Mouse (Mus musculus): ENCODE results near the gene Sdhb. TPM values are rescaled to one million over a fixed set of nuclear protein-coding genes. Genes with fewer than 3 reads are reported as not detected.

Gene Sdhb
- total and polyA plus RNA-seq, 2 experiments from 2014 or later = 194 to 529 TPM

DNA sequence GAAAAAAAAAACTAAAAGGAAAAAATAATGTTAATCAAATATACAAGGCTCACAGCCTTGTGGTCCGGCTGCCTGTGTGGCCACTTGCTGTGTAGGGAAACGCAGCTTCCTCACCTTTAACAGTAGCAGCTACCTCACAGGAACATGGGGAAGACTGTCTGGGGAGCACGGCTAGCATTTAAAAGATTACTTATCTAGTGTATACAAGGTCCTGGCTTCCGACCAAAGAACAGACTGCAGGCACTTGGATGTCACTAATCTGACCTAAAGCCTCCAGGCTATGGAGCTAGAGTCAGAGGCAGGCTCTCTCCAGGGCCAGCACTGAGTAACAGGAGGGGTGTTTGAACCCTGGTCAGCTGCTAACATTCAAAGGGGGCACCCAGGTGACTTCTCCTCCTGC, 15.0 kb upstream of the Sdhb start:
- H3K4me3 ChIP-seq (ENCODE audit: low read depth, low read length) = no peak overlapping the region
- DNase-seq (ENCODE audit: low spot score) (no peak), ATAC-seq (ENCODE audit: low FRiP score) (no peak)
- H3K36me3 ChIP-seq (ENCODE audit: insufficient read depth, low read length) = no peaks in the 10 kb centered on the region
- H3K4me1 ChIP-seq (ENCODE audit: insufficient read depth, low read length) = no peaks in the 10 kb centered on the region
- H3K9ac ChIP-seq (replicated peaks; ENCODE audit: low read length, poor library complexity, severe bottlenecking) = no peak overlapping the region
- no peaks in the 10 kb centered on the region for H3K9me3 ChIP-seq (ENCODE audit: low read length)
- H3K27ac ChIP-seq (ENCODE audit: low read depth, low read length) = no peak overlapping the region
- H3K27me3 ChIP-seq (ENCODE audit: insufficient read depth, low read length) = no peaks in the 10 kb centered on the region
- WGBS = 69% methylated on average over 4 of the region's 4 CpGs
- H3K4me2 ChIP-seq (ENCODE audit: low read depth, low read length, poor library complexity, severe bottlenecking) = no peak overlapping the region
- TF ChIP-seq CTCF (IDR thresholded peaks at IDR 0.05) = no peak

DNA sequence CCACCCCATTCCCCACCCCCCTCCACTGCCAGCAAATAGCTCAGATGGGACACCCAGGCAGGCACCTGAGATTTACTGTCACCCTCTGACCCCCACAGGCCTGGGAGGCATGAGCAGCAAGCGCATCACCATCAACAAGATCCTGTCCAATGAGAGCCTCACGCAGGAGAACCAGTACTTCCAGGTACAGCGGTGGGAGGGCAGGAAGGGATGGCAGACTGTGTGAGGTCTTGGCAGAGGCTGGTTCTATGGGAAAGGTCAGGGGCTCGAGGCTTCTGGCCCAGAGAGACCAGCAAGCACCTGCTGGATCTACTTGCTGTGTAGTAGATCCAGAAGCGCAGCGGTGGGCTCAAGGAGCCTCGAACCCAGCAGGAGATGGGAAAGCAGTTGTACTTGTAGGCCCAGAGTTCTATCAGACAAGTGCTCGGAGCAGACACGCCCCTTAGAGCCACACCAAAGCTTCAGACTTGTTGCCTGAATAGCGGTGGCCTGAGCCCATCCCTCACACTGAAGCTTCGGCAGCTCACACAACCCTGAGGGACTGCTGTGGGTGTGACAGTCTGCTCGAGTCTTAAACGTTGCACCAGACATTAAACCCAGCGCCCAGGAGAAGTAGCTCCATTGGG, 14.3 kb upstream of the Sdhb start:
- Histone ChIP-seq H3K4me2 (ENCODE audit: low read depth, low read length, poor library complexity, severe bottlenecking) (no peak overlapping the region), H3K9me3 (ENCODE audit: low read length) (no peaks in the 10 kb centered on the region), H3K36me3 (ENCODE audit: insufficient read depth, low read length) (no peaks in the 10 kb centered on the region), H3K27ac (ENCODE audit: low read depth, low read length) (no peak overlapping the region), H3K4me3 (ENCODE audit: low read depth, low read length) (no peak overlapping the region), H3K27me3 (ENCODE audit: insufficient read depth, low read length) (no peaks in the 10 kb centered on the region), H3K9ac (replicated peaks; ENCODE audit: low read length, poor library complexity, severe bottlenecking) (no peak overlapping the region), H3K4me1 (ENCODE audit: insufficient read depth, low read length) (no peaks in the 10 kb centered on the region)
- no peak for TF ChIP-seq CTCF (IDR thresholded peaks at IDR 0.05)
- DNase-seq (ENCODE audit: low spot score) (no peak), ATAC-seq (ENCODE audit: low FRiP score) (no peak)
- WGBS = 81% methylated on average over 14 of the region's 14 CpGs

DNA sequence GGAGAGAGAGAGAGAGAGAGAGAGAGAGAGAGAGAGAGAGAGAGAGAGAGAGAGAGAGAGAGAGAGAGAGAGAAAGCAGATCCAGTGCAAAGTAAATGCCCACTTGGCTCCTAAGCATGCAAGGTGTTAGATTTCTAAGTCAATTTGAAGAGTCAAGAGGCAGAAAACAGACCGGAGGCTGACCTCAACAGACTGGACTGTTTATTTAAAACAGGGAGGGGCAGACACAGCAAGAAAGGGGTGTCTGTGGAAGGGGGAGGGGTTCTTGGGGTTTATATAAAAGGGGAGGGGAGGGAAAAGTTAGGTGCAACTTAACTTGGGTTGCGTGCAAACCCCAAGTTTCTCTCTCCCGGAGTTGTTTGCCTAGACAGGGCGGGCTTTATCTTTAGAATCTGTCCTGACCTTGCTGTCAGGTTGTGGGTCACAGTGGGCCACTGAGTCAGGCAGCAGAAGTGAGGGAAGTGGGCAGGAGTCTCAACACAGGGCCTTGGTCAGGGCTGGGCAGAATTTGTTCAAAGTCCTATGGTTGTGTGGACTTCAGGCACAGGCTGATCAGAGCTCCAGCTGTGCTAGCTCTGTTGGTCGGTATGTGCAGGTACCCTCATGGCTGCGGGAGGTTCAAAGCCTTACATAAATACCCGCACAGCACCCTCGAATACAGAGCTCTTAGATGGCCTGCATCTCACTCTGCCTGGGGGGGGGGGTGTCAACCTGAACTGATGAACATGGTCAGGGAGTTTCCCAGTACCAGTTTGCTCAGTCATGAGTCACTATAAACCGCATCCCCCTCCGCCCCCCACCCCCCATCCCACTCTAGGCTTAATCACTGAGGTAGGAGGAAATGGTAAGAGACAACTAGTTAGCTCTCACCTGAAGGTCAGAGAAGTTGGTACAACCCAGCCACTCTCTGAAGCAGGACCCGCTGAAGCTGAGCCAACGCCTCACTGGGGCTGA, 13.2 kb upstream of the Sdhb start:
- H3K9me3 ChIP-seq (ENCODE audit: low read length) = no peaks in the 10 kb centered on the region
- H3K27ac ChIP-seq (ENCODE audit: low read depth, low read length) = no peak overlapping the region
- no peak overlapping the region for H3K9ac ChIP-seq (replicated peaks; ENCODE audit: low read length, poor library complexity, severe bottlenecking)
- H3K36me3 ChIP-seq (ENCODE audit: insufficient read depth, low read length) = no peaks in the 10 kb centered on the region
- TF ChIP-seq CTCF (IDR thresholded peaks at IDR 0.05) = no peak
- WGBS = 83% methylated on average over 12 of the region's 12 CpGs
- no peak overlapping the region for H3K4me3 ChIP-seq (ENCODE audit: low read depth, low read length)
- DNase-seq (ENCODE audit: low spot score) = no peak
- no peaks in the 10 kb centered on the region for H3K27me3 ChIP-seq (ENCODE audit: insufficient read depth, low read length)
- H3K4me2 ChIP-seq (ENCODE audit: low read depth, low read length, poor library complexity, severe bottlenecking) = no peak overlapping the region
- no peaks in the 10 kb centered on the region for H3K4me1 ChIP-seq (ENCODE audit: insufficient read depth, low read length)
- no peak for ATAC-seq (ENCODE audit: low FRiP score)

DNA sequence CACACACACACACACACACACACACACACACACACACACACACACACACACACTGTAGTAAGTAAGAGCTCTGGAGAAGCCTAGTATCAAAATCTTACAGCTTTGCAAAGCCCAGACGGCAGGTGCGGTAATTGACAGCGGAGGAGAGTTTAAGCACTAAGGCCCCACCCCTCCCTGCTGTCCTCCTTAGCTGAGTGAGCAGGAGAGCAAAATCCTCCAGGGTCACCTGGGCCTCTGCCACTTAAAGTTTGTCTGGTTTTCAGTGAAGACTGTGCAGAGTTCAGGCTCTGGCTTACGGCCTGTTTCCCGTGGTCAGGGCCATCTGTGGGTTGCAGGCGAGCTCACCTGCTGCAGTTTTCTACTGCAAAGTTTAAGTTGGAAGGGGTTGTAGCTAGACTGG, 12.5 kb upstream of the Sdhb start:
- no peak for TF ChIP-seq CTCF (IDR thresholded peaks at IDR 0.05)
- Histone ChIP-seq H3K9me3 (ENCODE audit: low read length) (no peaks in the 10 kb centered on the region), H3K4me1 (ENCODE audit: insufficient read depth, low read length) (no peaks in the 10 kb centered on the region), H3K27me3 (ENCODE audit: insufficient read depth, low read length) (no peaks in the 10 kb centered on the region), H3K27ac (ENCODE audit: low read depth, low read length) (no peak overlapping the region), H3K9ac (replicated peaks; ENCODE audit: low read length, poor library complexity, severe bottlenecking) (no peak overlapping the region), H3K36me3 (ENCODE audit: insufficient read depth, low read length) (no peaks in the 10 kb centered on the region), H3K4me3 (ENCODE audit: low read depth, low read length) (no peak overlapping the region), H3K4me2 (ENCODE audit: low read depth, low read length, poor library complexity, severe bottlenecking) (no peak overlapping the region)
- ATAC-seq (ENCODE audit: low FRiP score) (no peak), DNase-seq (ENCODE audit: low spot score) (no peak)
- WGBS = 86% methylated on average over 6 of the region's 6 CpGs

DNA sequence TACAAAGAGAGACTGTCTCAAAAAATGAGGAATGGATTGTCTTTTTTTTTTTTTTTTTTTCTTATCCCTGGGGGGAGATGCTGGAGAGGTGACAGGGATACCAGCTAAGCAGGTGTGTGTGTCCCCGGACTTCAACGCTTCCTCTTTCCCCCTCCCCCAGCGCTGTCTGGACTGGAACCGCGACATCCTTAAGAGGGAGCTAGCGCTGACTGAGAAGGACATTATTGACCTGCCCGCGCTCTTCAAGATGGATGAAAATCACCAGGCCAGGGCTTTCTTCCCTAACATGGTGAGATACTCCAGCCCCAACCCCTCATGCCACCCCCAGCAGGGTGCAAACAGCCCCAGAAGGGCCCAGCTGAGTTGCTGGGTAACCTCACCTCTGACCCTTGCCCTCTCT, 12.0 kb upstream of the Sdhb start:
- H3K4me3 ChIP-seq (ENCODE audit: low read depth, low read length) = no peak overlapping the region
- 84% methylated on average over 8 of the region's 8 CpGs for WGBS
- no peaks in the 10 kb centered on the region for H3K9me3 ChIP-seq (ENCODE audit: low read length)
- ATAC-seq (ENCODE audit: low FRiP score) (no peak), DNase-seq (ENCODE audit: low spot score) (no peak)
- H3K9ac ChIP-seq (replicated peaks; ENCODE audit: low read length, poor library complexity, severe bottlenecking) = no peak overlapping the region
- no peaks in the 10 kb centered on the region for H3K27me3 ChIP-seq (ENCODE audit: insufficient read depth, low read length)
- no peaks in the 10 kb centered on the region for H3K4me1 ChIP-seq (ENCODE audit: insufficient read depth, low read length)
- no peak overlapping the region for H3K27ac ChIP-seq (ENCODE audit: low read depth, low read length)
- no peak overlapping the region for H3K4me2 ChIP-seq (ENCODE audit: low read depth, low read length, poor library complexity, severe bottlenecking)
- no peaks in the 10 kb centered on the region for H3K36me3 ChIP-seq (ENCODE audit: insufficient read depth, low read length)
- TF ChIP-seq CTCF (IDR thresholded peaks at IDR 0.05) = no peak

DNA sequence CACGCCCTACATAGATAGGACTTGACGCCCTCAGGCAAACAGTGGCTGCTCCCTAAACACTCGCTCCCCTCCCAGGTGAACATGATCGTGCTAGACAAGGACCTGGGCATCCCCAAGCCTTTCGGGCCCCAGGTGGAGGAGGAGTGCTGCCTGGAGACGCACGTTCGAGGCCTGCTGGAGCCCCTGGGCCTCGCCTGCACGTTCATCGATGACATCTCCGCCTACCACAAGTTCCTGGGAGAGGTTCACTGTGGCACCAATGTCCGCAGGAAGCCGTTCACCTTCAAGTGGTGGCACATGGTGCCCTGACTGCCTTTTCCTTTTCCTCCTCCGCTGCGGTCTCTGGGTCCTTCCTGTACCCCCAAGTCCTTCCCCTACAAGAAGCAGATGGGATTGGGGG, 11.4 kb upstream of the Sdhb start:
- Histone ChIP-seq H3K9me3 (ENCODE audit: low read length) (no peaks in the 10 kb centered on the region), H3K4me3 (ENCODE audit: low read depth, low read length) (no peak overlapping the region), H3K9ac (replicated peaks; ENCODE audit: low read length, poor library complexity, severe bottlenecking) (no peak overlapping the region), H3K36me3 (ENCODE audit: insufficient read depth, low read length) (no peaks in the 10 kb centered on the region), H3K4me1 (ENCODE audit: insufficient read depth, low read length) (no peaks in the 10 kb centered on the region), H3K27me3 (ENCODE audit: insufficient read depth, low read length) (no peaks in the 10 kb centered on the region), H3K27ac (ENCODE audit: low read depth, low read length) (no peak overlapping the region), H3K4me2 (ENCODE audit: low read depth, low read length, poor library complexity, severe bottlenecking) (no peak overlapping the region)
- WGBS = 90% methylated on average over 16 of the region's 16 CpGs
- TF ChIP-seq CTCF (IDR thresholded peaks at IDR 0.05) = no peak
- DNase-seq (ENCODE audit: low spot score) (no peak), ATAC-seq (ENCODE audit: low FRiP score) (no peak)

Measured in midbrain, postnatal 0 days (tissue).